Mouse (Mus musculus) midbrain, embryonic 15.5 days (tissue): ENCODE results near the gene Setd7. TPM values are rescaled to one million over a fixed set of nuclear protein-coding genes. Genes with fewer than 3 reads are reported as not detected.
A peak's percentile ranks its signal among the peaks of the same experiment; 100 is the strongest.

ENCODE experiments used
- ATAC-seq: fragments of 200-750 bp; cut with Nextera tagmentation; replicated peaks from 2 replicates; pipeline ENCODE4 v1.8.0; 2017; ENCODE audit warnings: moderate TSS enrichment
- H3K27ac ChIP-seq: fragments of 300-500 bp; sonication (generic); 2 replicates; pipeline ENCODE4 v1.5.1; 2015; ENCODE audit warnings: mild to moderate bottlenecking, inconsistent platforms
- H3K27me3 ChIP-seq: fragments of 300-500 bp; sonication (generic); replicated peaks from 2 replicates; pipeline ENCODE4 v1.6.1; 2015; ENCODE audit warnings: inconsistent platforms
- H3K36me3 ChIP-seq: fragments of 300-500 bp; sonication (generic); replicated peaks from 2 replicates; pipeline ENCODE4 v1.6.1; 2015; ENCODE audit warnings: inconsistent platforms
- H3K4me1 ChIP-seq: fragments of 300-500 bp; sonication (generic); 2 replicates; pipeline ENCODE4 v1.6.1; 2015; ENCODE audit warnings: inconsistent platforms
- H3K4me2 ChIP-seq: fragments of 300-500 bp; sonication (generic); 2 replicates; pipeline ENCODE4 v1.6.1; 2015; ENCODE audit warnings: inconsistent platforms, mild to moderate bottlenecking, moderate library complexity
- H3K4me3 ChIP-seq: fragments of 300-500 bp; sonication (generic); 2 replicates; pipeline ENCODE4 v1.5.1; 2015; ENCODE audit warnings: mild to moderate bottlenecking, inconsistent platforms
- H3K9ac ChIP-seq: fragments of 300-500 bp; sonication (generic); 2 replicates; pipeline ENCODE4 v1.6.1; 2015; ENCODE audit warnings: mild to moderate bottlenecking, inconsistent platforms
- H3K9me3 ChIP-seq: fragments of 300-500 bp; sonication (generic); 2 replicates; pipeline ENCODE4 v1.6.1; 2016; ENCODE audit warnings: inconsistent platforms
- WGBS: fragments of 180-500 bp; shearing (Covaris S2); methylation state at CpG from one replicate; pipeline ENCODE4 v1.1.7; 2015; ENCODE audit warnings: mixed read lengths; 5-methylcytosine and 5-hydroxymethylcytosine counted together
- polyA plus RNA-seq: library from polyadenylated mRNA; unstranded; fragments of >200 nt; fragmentation: Nextera tagmentation; extraction: Ambion mirVana; gene quantifications from 2 replicates; pipeline ENCODE4 v1.2.1, GENCODE M21; 2015

The Setd7 gene
- polyA plus RNA-seq, 1 experiment from 2014 or later = 3.7 TPM

GRCm38 (mm10) chr3:51498659-51499058, 62.0 kb downstream of the Setd7 start:
- peaks cover 10% of the 10 kb centered on the region for H3K36me3 ChIP-seq
- H3K27ac ChIP-seq = no peak overlapping the region
- H3K4me2 ChIP-seq = no peak overlapping the region
- H3K4me3 ChIP-seq = no peak overlapping the region
- ATAC-seq = no peak
- no peaks in the 10 kb centered on the region for H3K9me3 ChIP-seq
- no peak overlapping the region for H3K9ac ChIP-seq
- H3K4me1 ChIP-seq = no peaks in the 10 kb centered on the region
- H3K27me3 ChIP-seq = no peaks in the 10 kb centered on the region
- 78% methylated on average over 5 of the region's 5 CpGs for WGBS

- H3K27me3 ChIP-seq = no peaks in the 10 kb centered on the region
- H3K4me2 ChIP-seq = no peak overlapping the region
- H3K27ac ChIP-seq = no peak overlapping the region
- H3K9me3 ChIP-seq = no peaks in the 10 kb centered on the region
- peaks cover 16% of the 10 kb centered on the region for H3K36me3 ChIP-seq
- no peaks in the 10 kb centered on the region for H3K4me1 ChIP-seq
- WGBS = 94% methylated on average over 1 of the region's 1 CpGs
- H3K9ac ChIP-seq = no peak overlapping the region
- ATAC-seq = no peak
- H3K4me3 ChIP-seq = no peak overlapping the region
Observed at GRCm38 (mm10) chr3:51497978-51498377, 62.7 kb downstream of the Setd7 start.

GRCm38 (mm10) chr3:51495646-51496045, 65.0 kb downstream of the Setd7 start:
- ATAC-seq = no peak
- H3K27ac ChIP-seq = no peak overlapping the region
- WGBS = 96% methylated on average over 9 of the region's 9 CpGs

GRCm38 (mm10) chr3:51494466-51494865, 66.2 kb downstream of the Setd7 start:
- H3K9me3 ChIP-seq = no peaks in the 10 kb centered on the region
- no peak overlapping the region for H3K9ac ChIP-seq
- H3K27ac ChIP-seq = no peak overlapping the region
- peaks cover 16% of the 10 kb centered on the region for H3K36me3 ChIP-seq
- ATAC-seq = no peak
- no peaks in the 10 kb centered on the region for H3K4me1 ChIP-seq
- no peak overlapping the region for H3K4me2 ChIP-seq
- no peak overlapping the region for H3K4me3 ChIP-seq
- whole genome bisulfite sequencing = 80% methylated on average over 2 of the region's 2 CpGs
- H3K27me3 ChIP-seq = no peaks in the 10 kb centered on the region

More at GRCm38 (mm10) chr3:51495646-51496045, 65.0 kb downstream of the Setd7 start:
- Histone ChIP-seq H3K4me3 (no peak overlapping the region), H3K27me3 (no peaks in the 10 kb centered on the region), H3K4me1 (no peaks in the 10 kb centered on the region), H3K36me3 (peaks cover 16% of the 10 kb centered on the region), H3K4me2 (no peak overlapping the region), H3K9me3 (no peaks in the 10 kb centered on the region), H3K9ac (no peak overlapping the region)

- no peak overlapping the region for H3K4me3 ChIP-seq
- no peak for ATAC-seq
- H3K36me3 ChIP-seq = peaks cover 16% of the 10 kb centered on the region
- no peak overlapping the region for H3K27ac ChIP-seq
- no peaks in the 10 kb centered on the region for H3K27me3 ChIP-seq
- H3K4me2 ChIP-seq = no peak overlapping the region
- no peaks in the 10 kb centered on the region for H3K4me1 ChIP-seq
- H3K9ac ChIP-seq = no peak overlapping the region
- 92% methylated on average over 13 of the region's 13 CpGs for WGBS
- H3K9me3 ChIP-seq = no peaks in the 10 kb centered on the region
Observed at GRCm38 (mm10) chr3:51493272-51493838, 67.3 kb downstream of the Setd7 start.

- H3K27ac ChIP-seq = no peak overlapping the region
- H3K4me1 ChIP-seq = peaks cover 16% of the 10 kb centered on the region
- H3K9me3 ChIP-seq = no peaks in the 10 kb centered on the region
- no peak overlapping the region for H3K4me2 ChIP-seq
- 83% methylated on average over 7 of the region's 7 CpGs for WGBS
- H3K27me3 ChIP-seq = no peaks in the 10 kb centered on the region
- H3K36me3 ChIP-seq = peaks cover 12% of the 10 kb centered on the region
- no peak overlapping the region for H3K4me3 ChIP-seq
- no peak for ATAC-seq
- no peak overlapping the region for H3K9ac ChIP-seq
Observed at GRCm38 (mm10) chr3:51490088-51490753, 70.5 kb downstream of the Setd7 start.

- no peak overlapping the region for H3K27ac ChIP-seq
- H3K9ac ChIP-seq = no peak overlapping the region
- no peak overlapping the region for H3K4me2 ChIP-seq
- WGBS = 85% methylated on average over 4 of the region's 4 CpGs
- H3K4me3 ChIP-seq = no peak overlapping the region
- ATAC-seq = no peak
- H3K4me1 ChIP-seq = peaks cover 31% of the 10 kb centered on the region
- no peaks in the 10 kb centered on the region for H3K36me3 ChIP-seq
- H3K27me3 ChIP-seq = no peaks in the 10 kb centered on the region
- H3K9me3 ChIP-seq = no peaks in the 10 kb centered on the region
Observed at GRCm38 (mm10) chr3:51486491-51487195, 74.0 kb downstream of the Setd7 start.

GRCm38 (mm10) chr3:51485347-51485746, 75.3 kb downstream of the Setd7 start:
- Histone ChIP-seq H3K4me3 (peak overlapping the region; percentile 68), H3K9ac (peak overlapping the region; percentile 85; the same call in 1 of the 2 replicates), H3K4me2 (peak overlapping the region; percentile 81), H3K27me3 (no peaks in the 10 kb centered on the region), H3K9me3 (no peaks in the 10 kb centered on the region), H3K27ac (no peak overlapping the region), H3K4me1 (peaks cover 31% of the 10 kb centered on the region), H3K36me3 (no peaks in the 10 kb centered on the region)
- WGBS = 89% methylated on average over 4 of the region's 4 CpGs
- no peak for ATAC-seq

GRCm38 (mm10) chr3:51484370-51484769, 76.3 kb downstream of the Setd7 start:
- Histone ChIP-seq H3K27me3 (no peaks in the 10 kb centered on the region), H3K4me1 (peaks cover 31% of the 10 kb centered on the region), H3K9ac (peak overlapping the region; percentile 85), H3K36me3 (no peaks in the 10 kb centered on the region), H3K27ac (peak overlapping the region; percentile 91), H3K4me3 (peak overlapping the region; percentile 68), H3K4me2 (peak overlapping the region; percentile 81), H3K9me3 (no peaks in the 10 kb centered on the region)
- ATAC-seq = no peak; the same call in 1 of the 2 replicates
- WGBS = under 1% methylated on average over 33 of the region's 33 CpGs

GRCm38 (mm10) chr3:51483741-51484359, 76.8 kb downstream of the Setd7 start, which contains the start of gene Rab33b:
Gene Rab33b, plus strand, starts transcription at chr3:51483920.
- H3K4me1 ChIP-seq = peaks cover 31% of the 10 kb centered on the region
- H3K4me2 ChIP-seq = peak within 1 kb of the TSS; percentile 81
- H3K9ac ChIP-seq = peak within 1 kb of the TSS; percentile 85
- H3K27ac ChIP-seq = peak within 1 kb of the TSS; percentile 91
- peak within 1 kb of the TSS; percentile 68 for H3K4me3 ChIP-seq
- H3K27me3 ChIP-seq = no peaks in the 10 kb centered on the region
- no peaks in the 10 kb centered on the region for H3K9me3 ChIP-seq
- peak; percentile 96 for ATAC-seq
- WGBS = under 1% methylated on average over 67 of the region's 70 CpGs
- H3K36me3 ChIP-seq = no peaks in the 10 kb centered on the region

GRCm38 (mm10) chr3:51482781-51483180, 77.9 kb downstream of the Setd7 start:
- no peak for ATAC-seq
- peak overlapping the region; percentile 85; the same call in 1 of the 2 replicates for H3K9ac ChIP-seq
- 80% methylated on average over 3 of the region's 3 CpGs for WGBS
- 0 out of 2 replicates have a peak overlapping the region, but pooled peaks have one; percentile 91 for H3K27ac ChIP-seq
- no peaks in the 10 kb centered on the region for H3K27me3 ChIP-seq
- H3K4me2 ChIP-seq = peak overlapping the region; percentile 81
- H3K36me3 ChIP-seq = no peaks in the 10 kb centered on the region
- H3K9me3 ChIP-seq = no peaks in the 10 kb centered on the region
- peak overlapping the region; percentile 68; the same call in 1 of the 2 replicates for H3K4me3 ChIP-seq
- H3K4me1 ChIP-seq = peaks cover 31% of the 10 kb centered on the region

- 55% methylated on average over 3 of the region's 3 CpGs for WGBS
- H3K36me3 ChIP-seq = no peaks in the 10 kb centered on the region
Observed at GRCm38 (mm10) chr3:51481881-51482280, 78.8 kb downstream of the Setd7 start.

More at GRCm38 (mm10) chr3:51481881-51482280, 78.8 kb downstream of the Setd7 start:
- Histone ChIP-seq H3K27me3 (no peaks in the 10 kb centered on the region), H3K4me2 (no peak overlapping the region), H3K9ac (no peak overlapping the region), H3K4me3 (no peak overlapping the region), H3K9me3 (no peaks in the 10 kb centered on the region), H3K27ac (no peak overlapping the region), H3K4me1 (peaks cover 29% of the 10 kb centered on the region)
- ATAC-seq = no peak
